Mouse (Mus musculus): ENCODE measurements around the gene Fras1. TPM values are rescaled to one million over a fixed set of nuclear protein-coding genes. Genes with fewer than 3 reads are reported as not detected.

The Fras1 gene
- polyA plus RNA-seq, 1 experiment from 2014 or later = 26.3 TPM

- Histone ChIP-seq H3K27me3 (no peaks in the 10 kb centered on the region), H3K9me3 (no peaks in the 10 kb centered on the region), H3K4me1 (peaks cover 4% of the 10 kb centered on the region; the same call in 1 of the 2 replicates), H3K36me3 (no peaks in the 10 kb centered on the region), H3K27ac (no peak overlapping the region), H3K4me3 (no peak overlapping the region), H3K4me2 (no peak overlapping the region), H3K9ac (no peak overlapping the region)
- WGBS = 49% methylated on average over 8 of the region's 8 CpGs
- no peak for ATAC-seq (ENCODE audit: borderline replicate concordance, extremely low read depth, low FRiP score, low TSS enrichment)
These were observed 342.7 kb downstream of the Fras1 start for GRCm38 (mm10) chr5:96716273-96717034.

DNA sequence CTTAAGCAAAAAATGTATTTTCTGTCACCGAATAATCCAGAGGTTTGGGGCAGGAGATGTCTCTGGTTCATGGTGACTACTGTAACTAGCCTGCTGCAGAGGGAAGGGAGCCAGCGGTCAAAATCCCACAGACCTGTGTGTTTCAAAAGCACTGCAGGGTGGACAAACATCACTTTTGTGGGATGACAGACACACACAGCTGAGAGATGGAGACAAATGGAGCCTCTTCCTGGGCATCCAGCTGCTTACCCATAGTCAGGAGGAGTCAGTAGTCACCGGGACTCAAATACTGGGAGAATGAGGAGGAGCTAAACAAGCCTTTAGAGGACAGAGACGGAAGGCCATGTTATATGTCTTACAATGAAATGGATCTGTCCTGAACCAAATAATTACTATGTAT lies 343.9 kb downstream of the Fras1 start:
- no peaks in the 10 kb centered on the region for H3K27me3 ChIP-seq
- WGBS = 93% methylated on average over 4 of the region's 4 CpGs
- no peak for ATAC-seq (ENCODE audit: borderline replicate concordance, extremely low read depth, low FRiP score, low TSS enrichment)
- no peak overlapping the region for H3K27ac ChIP-seq
- no peak overlapping the region for H3K9ac ChIP-seq
- no peak overlapping the region for H3K4me2 ChIP-seq
- no peak overlapping the region for H3K4me3 ChIP-seq
- H3K4me1 ChIP-seq = no peaks in the 10 kb centered on the region
- H3K36me3 ChIP-seq = no peaks in the 10 kb centered on the region
- no peaks in the 10 kb centered on the region for H3K9me3 ChIP-seq

GRCm38 (mm10) chr5:96718601-96719000 lies 344.8 kb downstream of the Fras1 start:
- H3K4me2 ChIP-seq = no peak overlapping the region
- H3K27ac ChIP-seq = no peak overlapping the region
- H3K27me3 ChIP-seq = no peaks in the 10 kb centered on the region
- H3K9me3 ChIP-seq = no peaks in the 10 kb centered on the region
- no peaks in the 10 kb centered on the region for H3K4me1 ChIP-seq
- H3K9ac ChIP-seq = no peak overlapping the region
- no peak for ATAC-seq (ENCODE audit: borderline replicate concordance, extremely low read depth, low FRiP score, low TSS enrichment)
- no peaks in the 10 kb centered on the region for H3K36me3 ChIP-seq
- 88% methylated on average over 5 of the region's 5 CpGs for WGBS
- no peak overlapping the region for H3K4me3 ChIP-seq

DNA sequence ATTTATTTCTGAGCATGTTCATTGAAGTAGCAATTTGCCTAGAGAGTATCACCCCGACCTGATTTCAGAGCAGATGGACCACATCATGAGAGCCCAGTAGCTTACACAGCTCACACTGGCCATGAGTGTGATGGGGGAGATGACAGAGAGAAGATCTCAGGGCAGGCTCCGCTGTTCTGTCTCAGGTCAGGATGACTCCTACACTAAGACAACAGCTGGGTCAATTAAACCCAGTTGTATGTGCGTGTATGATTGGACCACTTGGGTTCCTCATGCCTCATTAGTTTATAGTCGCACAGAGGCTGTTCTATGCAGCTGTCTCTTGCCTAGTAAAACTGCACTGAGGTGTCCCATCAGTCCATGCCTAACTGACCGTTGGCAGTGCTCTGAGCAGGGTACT lies 345.5 kb downstream of the Fras1 start:
- Histone ChIP-seq H3K36me3 (no peaks in the 10 kb centered on the region), H3K4me2 (no peak overlapping the region), H3K9ac (no peak overlapping the region), H3K27me3 (no peaks in the 10 kb centered on the region), H3K4me3 (no peak overlapping the region), H3K27ac (no peak overlapping the region), H3K9me3 (no peaks in the 10 kb centered on the region), H3K4me1 (no peaks in the 10 kb centered on the region)
- WGBS = 87% methylated on average over 5 of the region's 5 CpGs
- ATAC-seq (ENCODE audit: borderline replicate concordance, extremely low read depth, low FRiP score, low TSS enrichment) = no peak

GRCm38 (mm10) chr5:96722690-96723089 lies 348.9 kb downstream of the Fras1 start:
- Histone ChIP-seq H3K36me3 (no peaks in the 10 kb centered on the region), H3K4me3 (no peak overlapping the region), H3K4me2 (no peak overlapping the region), H3K27me3 (no peaks in the 10 kb centered on the region), H3K4me1 (no peaks in the 10 kb centered on the region), H3K9ac (no peak overlapping the region), H3K27ac (no peak overlapping the region), H3K9me3 (no peaks in the 10 kb centered on the region)
- WGBS = 60% methylated on average over 3 of the region's 3 CpGs
- ATAC-seq (ENCODE audit: borderline replicate concordance, extremely low read depth, low FRiP score, low TSS enrichment) = no peak

GRCm38 (mm10) chr5:96739138-96739878 lies 365.6 kb downstream of the Fras1 start:
- H3K4me2 ChIP-seq = no peak overlapping the region
- 78% methylated on average over 15 of the region's 15 CpGs for WGBS
- no peaks in the 10 kb centered on the region for H3K9me3 ChIP-seq
- H3K36me3 ChIP-seq = no peaks in the 10 kb centered on the region
- no peak for ATAC-seq (ENCODE audit: borderline replicate concordance, extremely low read depth, low FRiP score, low TSS enrichment)
- no peak overlapping the region for H3K4me3 ChIP-seq
- H3K9ac ChIP-seq = no peak overlapping the region
- H3K27me3 ChIP-seq = no peaks in the 10 kb centered on the region
- no peaks in the 10 kb centered on the region for H3K4me1 ChIP-seq
- H3K27ac ChIP-seq = no peak overlapping the region

DNA sequence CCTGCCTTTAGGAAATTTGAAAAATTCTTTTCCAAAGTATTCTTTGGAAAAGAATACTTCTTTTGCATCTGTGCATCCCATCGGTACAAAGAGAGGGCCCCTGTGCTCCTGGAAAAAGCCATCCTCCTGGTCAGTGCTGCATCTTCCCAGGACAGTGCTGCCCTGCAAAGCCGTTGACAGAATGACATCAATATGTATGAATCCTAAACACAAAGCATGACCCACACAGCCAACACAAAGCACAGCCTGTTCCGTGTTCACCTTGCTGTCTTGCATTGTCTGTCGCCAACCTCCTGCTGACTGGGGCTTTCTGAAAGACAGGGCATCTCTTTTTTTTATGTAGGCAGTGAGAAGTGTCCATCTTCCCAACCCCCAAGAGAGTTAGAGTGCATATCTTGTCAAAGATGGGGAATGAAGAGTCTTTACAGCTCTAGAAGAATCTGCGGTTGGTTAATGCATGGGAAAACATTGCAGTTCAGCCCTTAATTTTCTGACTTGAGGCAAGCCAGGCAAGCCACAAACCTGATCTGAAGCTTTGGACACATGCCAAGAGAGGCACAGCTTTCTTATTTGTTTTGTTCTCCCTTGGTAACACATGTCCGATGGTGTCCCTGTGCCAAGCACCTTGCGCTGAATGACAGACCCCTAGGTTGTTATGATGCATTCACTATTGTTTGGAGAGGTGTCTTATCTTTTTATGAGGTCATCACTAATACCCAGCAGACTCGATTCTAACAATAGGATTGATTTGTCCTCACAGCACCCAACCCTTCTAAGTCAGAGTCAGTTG lies 373.6 kb downstream of the Fras1 start:
- Histone ChIP-seq H3K4me1 (no peaks in the 10 kb centered on the region), H3K27ac (no peak overlapping the region), H3K36me3 (no peaks in the 10 kb centered on the region), H3K4me3 (no peak overlapping the region), H3K9me3 (no peaks in the 10 kb centered on the region), H3K9ac (no peak overlapping the region), H3K27me3 (no peaks in the 10 kb centered on the region), H3K4me2 (no peak overlapping the region)
- ATAC-seq (ENCODE audit: borderline replicate concordance, extremely low read depth, low FRiP score, low TSS enrichment) = no peak
- 81% methylated on average over 8 of the region's 8 CpGs for WGBS

GRCm38 (mm10) chr5:96757615-96758014 lies 383.9 kb downstream of the Fras1 start:
- Histone ChIP-seq H3K27ac (no peak overlapping the region), H3K9me3 (no peaks in the 10 kb centered on the region), H3K36me3 (0 out of 2 replicates have a peak, but pooled peaks cover 4% of the 10 kb centered on the region), H3K4me2 (no peak overlapping the region), H3K27me3 (no peaks in the 10 kb centered on the region), H3K4me1 (no peaks in the 10 kb centered on the region), H3K9ac (no peak overlapping the region), H3K4me3 (no peak overlapping the region)
- ATAC-seq (ENCODE audit: borderline replicate concordance, extremely low read depth, low FRiP score, low TSS enrichment) = no peak
- WGBS = 82% methylated on average over 7 of the region's 7 CpGs

DNA sequence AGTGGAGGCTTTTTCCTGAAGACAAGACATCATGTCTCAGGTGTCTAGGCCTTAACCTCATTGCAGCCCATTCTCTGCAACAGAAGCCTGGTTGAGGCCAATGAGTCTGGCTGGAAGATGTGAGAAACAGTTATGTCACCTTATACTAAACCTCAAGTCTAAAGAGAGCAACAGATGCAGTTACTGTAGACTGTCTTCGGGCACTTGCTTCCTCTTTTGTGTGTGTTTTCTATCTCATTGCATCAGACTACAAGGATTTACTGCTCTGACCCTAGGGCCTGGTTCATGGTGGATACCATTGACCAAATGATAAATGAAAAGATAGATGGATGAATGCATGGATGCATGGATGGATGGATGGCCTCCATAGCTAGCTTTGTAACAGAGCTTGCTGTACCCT lies 388.3 kb downstream of the Fras1 start:
- Histone ChIP-seq H3K9me3 (no peaks in the 10 kb centered on the region), H3K4me3 (no peak overlapping the region), H3K27ac (no peak overlapping the region), H3K36me3 (0 out of 2 replicates have a peak, but pooled peaks cover 4% of the 10 kb centered on the region), H3K4me1 (no peaks in the 10 kb centered on the region), H3K4me2 (no peak overlapping the region), H3K27me3 (no peaks in the 10 kb centered on the region), H3K9ac (no peak overlapping the region)
- ATAC-seq (ENCODE audit: borderline replicate concordance, extremely low read depth, low FRiP score, low TSS enrichment) = no peak
- WGBS = 73% methylated on average over 1 of the region's 1 CpGs

- Histone ChIP-seq H3K4me3 (no peak overlapping the region), H3K4me1 (no peaks in the 10 kb centered on the region), H3K9me3 (no peaks in the 10 kb centered on the region), H3K36me3 (peaks cover 2% of the 10 kb centered on the region; the same call in 1 of the 2 replicates), H3K4me2 (no peak overlapping the region), H3K9ac (no peak overlapping the region), H3K27ac (no peak overlapping the region), H3K27me3 (no peaks in the 10 kb centered on the region)
- no peak for ATAC-seq (ENCODE audit: borderline replicate concordance, extremely low read depth, low FRiP score, low TSS enrichment)
- 50% methylated on average over 10 of the region's 10 CpGs for WGBS
These were observed 395.2 kb downstream of the Fras1 start for GRCm38 (mm10) chr5:96768846-96769471.

DNA sequence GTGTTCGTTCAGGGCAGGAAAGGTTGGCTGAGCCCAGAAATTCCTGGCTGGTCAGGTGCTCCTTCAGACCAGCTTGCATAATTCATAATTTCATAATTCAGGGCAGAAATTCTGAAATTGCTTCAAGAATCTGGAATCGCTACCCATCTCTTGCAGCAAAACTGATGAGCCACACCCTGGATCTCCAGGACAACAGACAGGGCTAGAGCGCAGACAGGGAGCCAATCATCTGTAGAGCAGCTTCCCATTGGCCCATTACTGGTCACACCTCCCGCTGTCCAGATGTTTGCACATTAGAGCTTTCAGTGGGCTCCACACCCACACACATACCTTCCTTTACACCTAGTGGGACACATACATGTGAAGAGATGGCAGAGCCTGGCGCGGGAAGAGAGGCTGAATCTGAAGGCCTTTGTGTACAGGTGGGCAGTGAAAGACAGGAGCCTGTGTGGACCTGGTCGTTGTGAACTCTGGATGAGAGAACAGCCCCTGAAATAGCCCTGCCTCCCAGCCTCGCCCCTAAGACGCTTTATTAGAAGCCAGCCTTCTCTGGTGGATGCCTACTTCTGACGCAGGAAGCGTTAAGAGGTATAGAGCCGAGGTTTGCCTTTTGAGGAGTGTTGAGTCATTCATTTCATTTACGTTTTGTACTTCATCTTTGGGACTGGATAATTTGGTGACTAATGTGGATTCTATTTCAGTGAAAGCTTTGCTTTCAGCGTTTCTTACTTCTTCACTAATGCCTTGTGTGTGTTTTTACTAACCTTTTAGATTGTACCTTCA lies 409.9 kb downstream of the Fras1 start:
- ATAC-seq (ENCODE audit: borderline replicate concordance, extremely low read depth, low FRiP score, low TSS enrichment) = no peak
- WGBS = 78% methylated on average over 14 of the region's 14 CpGs
- H3K9me3 ChIP-seq = no peaks in the 10 kb centered on the region
- H3K4me3 ChIP-seq = no peak overlapping the region
- no peak overlapping the region for H3K27ac ChIP-seq
- no peak overlapping the region for H3K4me2 ChIP-seq
- H3K9ac ChIP-seq = no peak overlapping the region
- H3K36me3 ChIP-seq = peaks cover 5% of the 10 kb centered on the region; the same call in 1 of the 2 replicates
- no peaks in the 10 kb centered on the region for H3K27me3 ChIP-seq
- no peaks in the 10 kb centered on the region for H3K4me1 ChIP-seq
